Mouse (Mus musculus): Measurements from ENCODE around the gene Zfpl1.

The Zfpl1 gene

DNA sequence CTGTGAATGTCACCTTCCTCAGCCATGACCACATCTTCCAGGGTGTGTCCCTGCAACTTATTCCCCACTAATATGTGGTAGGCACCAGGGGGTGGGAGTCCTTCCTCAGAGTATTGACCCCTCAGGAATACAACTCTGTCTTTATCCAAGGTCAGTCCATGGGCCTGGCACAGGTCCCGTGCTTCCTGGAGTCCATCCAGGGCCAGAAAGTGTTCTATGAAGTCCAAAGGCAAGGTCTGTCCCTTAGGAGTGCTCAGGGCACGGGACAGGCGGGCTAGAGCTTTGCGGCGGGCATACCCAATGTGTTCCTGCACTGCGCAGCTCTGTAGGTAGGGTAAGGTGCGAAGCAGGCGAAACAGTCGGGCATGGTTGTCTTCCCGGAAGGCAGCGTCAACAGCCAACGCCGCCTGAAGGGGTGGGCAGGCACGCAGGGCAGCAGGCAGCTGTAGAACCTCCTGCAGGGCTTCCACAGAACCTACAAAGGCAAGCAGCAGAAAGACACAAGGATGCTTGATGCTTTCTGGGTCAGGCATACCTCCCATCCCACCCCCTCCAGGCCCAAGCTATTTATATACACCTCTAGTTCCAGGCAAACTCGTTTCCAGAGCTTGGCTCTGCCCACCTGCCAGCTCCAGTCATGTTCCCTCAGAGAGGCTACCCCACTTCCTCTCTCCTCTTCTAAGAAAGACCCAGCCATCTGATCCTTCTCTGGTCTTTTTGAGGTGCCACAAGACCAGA lies 31.5 kb upstream of the Zfpl1 start:
- no peaks in the 10 kb centered on the region for H3K27me3 ChIP-seq (ENCODE audit: control insufficient read depth, insufficient read depth, low read length, poor library complexity, severe bottlenecking)
- no peaks in the 10 kb centered on the region; the same call in 1 of the 2 replicates for H3K36me3 ChIP-seq (ENCODE audit: control insufficient read depth, insufficient read depth, low read length, poor library complexity, severe bottlenecking)

DNA sequence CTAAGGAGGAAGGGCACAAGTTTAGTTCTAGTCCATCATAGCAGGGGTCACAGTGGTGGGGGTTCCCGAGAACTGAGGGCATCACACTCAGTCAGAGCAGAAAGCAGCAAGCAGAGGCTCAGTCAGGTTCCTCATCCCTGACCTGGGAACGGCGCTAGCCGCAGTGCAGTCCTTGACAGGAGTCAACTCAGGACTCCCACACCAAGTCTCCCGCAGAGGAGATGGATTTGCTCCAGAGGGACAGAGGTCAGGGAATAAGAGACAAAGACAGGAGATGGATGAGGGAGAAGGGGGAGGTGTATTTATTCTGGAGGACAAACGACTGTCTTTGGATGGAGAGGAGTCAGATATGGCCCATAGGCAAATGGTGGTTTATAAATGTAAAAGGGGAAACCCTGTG lies 28.4 kb upstream of the Zfpl1 start:
- H3K36me3 ChIP-seq (ENCODE audit: control insufficient read depth, insufficient read depth, low read length, poor library complexity, severe bottlenecking), result no peaks in the 10 kb centered on the region; the same call in 1 of the 2 replicates
- no peak for DNase-seq (ENCODE audit: low read depth, low spot score)

More for the DNA sequence above, 31.5 kb upstream of the Zfpl1 start:
- DNase-seq (ENCODE audit: low read depth, low spot score), result no peak

DNA sequence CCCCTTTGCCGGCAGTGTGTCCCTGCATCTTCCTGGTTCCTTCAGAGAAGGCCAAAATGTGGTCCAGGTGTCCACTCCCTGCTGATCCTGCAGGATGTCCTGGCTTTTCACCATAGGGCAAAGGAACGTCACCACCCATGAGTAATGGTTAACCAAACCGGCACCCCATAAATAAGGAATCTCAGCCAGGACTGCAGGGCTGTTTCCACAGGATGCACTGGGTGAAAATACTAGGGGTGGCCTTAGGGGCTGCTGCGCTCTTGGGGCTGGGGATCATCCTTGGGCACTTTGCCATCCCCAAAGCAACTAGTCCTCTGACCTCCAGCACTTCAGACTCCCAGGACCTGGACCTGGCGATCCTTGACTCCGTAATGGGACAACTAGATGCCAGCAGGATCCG lies 20.8 kb upstream of the Zfpl1 start, which contains the start of gene Naaladl1:
TSS of gene Naaladl1 (plus strand) at position 197 of the 400 bp plus-strand sequence.
- H3K27me3 ChIP-seq (ENCODE audit: control insufficient read depth, insufficient read depth, low read length, poor library complexity, severe bottlenecking), result no peaks in the 10 kb centered on the region
- DNase-seq (ENCODE audit: low read depth, low spot score), result no peak
- H3K36me3 ChIP-seq (ENCODE audit: control insufficient read depth, insufficient read depth, low read length, poor library complexity, severe bottlenecking), result no peaks in the 10 kb centered on the region

More for the DNA sequence above, 28.4 kb upstream of the Zfpl1 start:
- H3K27me3 ChIP-seq (ENCODE audit: control insufficient read depth, insufficient read depth, low read length, poor library complexity, severe bottlenecking), result no peaks in the 10 kb centered on the region

DNA sequence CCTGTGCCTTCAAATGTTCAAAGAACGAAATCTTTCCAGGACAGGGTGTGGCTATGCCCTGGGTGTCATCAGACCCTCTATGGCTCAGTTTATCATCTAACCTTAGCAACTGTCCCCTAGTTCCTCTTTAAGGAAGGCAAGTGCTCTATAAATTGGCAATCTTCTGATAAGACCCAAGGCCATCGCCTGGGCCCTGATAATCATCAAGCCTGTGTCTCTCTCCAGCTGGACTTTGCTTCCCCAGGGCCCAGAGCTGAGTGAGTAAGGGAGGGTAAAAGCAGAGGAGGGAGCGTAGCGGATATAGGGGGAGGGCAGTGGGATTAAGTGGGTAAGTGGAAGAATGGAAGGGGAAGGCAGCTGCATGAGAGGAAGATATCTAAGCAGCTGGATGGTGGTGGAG lies 19.7 kb upstream of the Zfpl1 start:
- no peak for DNase-seq (ENCODE audit: low read depth, low spot score)
- Histone ChIP-seq H3K36me3 (ENCODE audit: control insufficient read depth, insufficient read depth, low read length, poor library complexity, severe bottlenecking) (no peaks in the 10 kb centered on the region), H3K27me3 (ENCODE audit: control insufficient read depth, insufficient read depth, low read length, poor library complexity, severe bottlenecking) (no peaks in the 10 kb centered on the region)

DNA sequence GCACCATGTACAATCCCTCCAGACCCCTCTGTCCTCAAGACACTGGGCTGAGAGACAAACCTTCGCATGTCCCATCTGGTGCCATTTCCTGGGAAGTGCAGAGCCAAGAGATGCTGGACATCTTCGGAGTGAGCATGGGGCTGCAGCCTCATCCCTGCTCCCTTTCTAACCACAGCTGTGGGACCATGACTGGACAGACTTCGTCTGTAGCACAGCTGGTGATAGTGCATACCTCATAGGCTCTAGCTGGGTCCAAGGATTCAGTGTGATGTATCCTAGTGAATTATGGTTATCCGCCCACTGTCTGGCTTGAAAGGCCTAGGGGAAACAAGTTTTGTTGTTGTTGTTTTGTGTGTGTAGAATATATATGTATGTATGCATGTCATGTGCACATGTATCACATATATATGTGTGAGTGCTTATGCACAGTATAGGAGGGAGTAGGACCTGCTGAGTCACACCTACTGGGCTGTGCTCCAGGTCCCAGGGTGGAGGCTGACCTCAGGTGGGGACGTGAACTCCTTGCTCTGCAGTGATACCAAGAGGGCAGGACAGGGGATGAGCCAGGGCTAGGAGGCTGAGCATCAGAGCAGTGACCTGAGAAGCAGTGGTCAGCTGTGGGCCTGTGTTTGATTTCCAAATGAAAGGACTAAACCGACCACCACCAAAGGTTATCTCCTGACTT lies 17.6 kb upstream of the Zfpl1 start:
- no peaks in the 10 kb centered on the region for H3K36me3 ChIP-seq (ENCODE audit: control insufficient read depth, insufficient read depth, low read length, poor library complexity, severe bottlenecking)
- H3K27me3 ChIP-seq (ENCODE audit: control insufficient read depth, insufficient read depth, low read length, poor library complexity, severe bottlenecking), result no peaks in the 10 kb centered on the region

DNA sequence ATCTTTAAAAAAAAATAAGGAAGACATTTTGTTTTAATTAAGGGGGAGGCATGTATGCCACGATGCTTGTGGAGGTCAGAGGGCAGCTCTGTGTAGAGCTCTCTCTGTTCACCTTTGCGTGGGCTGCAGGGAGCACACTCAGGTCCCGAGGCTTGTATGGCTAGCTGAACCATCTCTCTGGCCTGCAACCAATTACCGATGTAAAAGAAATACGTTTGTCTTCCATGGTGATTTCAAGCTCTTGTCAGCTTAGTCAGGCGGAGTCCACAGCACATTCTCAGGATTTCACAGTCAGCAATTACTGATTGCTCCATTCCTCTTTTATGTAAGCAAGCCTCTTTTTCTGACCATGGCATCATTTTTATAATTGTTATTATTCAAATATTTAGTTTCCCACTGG lies 16.4 kb upstream of the Zfpl1 start:
- no peaks in the 10 kb centered on the region for H3K36me3 ChIP-seq (ENCODE audit: control insufficient read depth, insufficient read depth, low read length, poor library complexity, severe bottlenecking)
- H3K27me3 ChIP-seq (ENCODE audit: control insufficient read depth, insufficient read depth, low read length, poor library complexity, severe bottlenecking), result no peaks in the 10 kb centered on the region
- no peak for DNase-seq (ENCODE audit: low read depth, low spot score)

More for the DNA sequence above, 17.6 kb upstream of the Zfpl1 start:
- no peak for DNase-seq (ENCODE audit: low read depth, low spot score)

DNA sequence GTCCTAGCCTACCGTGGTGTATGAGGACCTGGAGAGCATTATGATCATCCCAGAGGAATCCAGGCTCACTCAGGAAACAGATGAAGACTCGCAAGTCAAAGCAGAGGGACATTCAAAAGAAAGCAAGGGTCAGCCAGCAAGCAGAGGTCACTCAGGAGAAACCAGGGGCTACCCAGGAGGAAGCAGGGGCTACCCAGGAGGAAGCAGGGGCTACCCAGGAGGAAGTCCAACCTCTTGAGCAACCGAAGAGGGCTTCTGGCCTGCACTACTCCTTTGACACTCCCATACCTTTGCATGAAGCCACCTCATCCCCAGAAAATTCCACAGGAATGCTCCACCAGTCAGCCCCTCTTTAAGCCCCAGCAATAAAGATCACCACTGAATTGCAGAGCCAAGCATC lies 13.1 kb upstream of the Zfpl1 start:
- DNase-seq (ENCODE audit: low read depth, low spot score), result no peak
- Histone ChIP-seq H3K36me3 (ENCODE audit: control insufficient read depth, insufficient read depth, low read length, poor library complexity, severe bottlenecking) (no peaks in the 10 kb centered on the region), H3K27me3 (ENCODE audit: control insufficient read depth, insufficient read depth, low read length, poor library complexity, severe bottlenecking) (no peaks in the 10 kb centered on the region)

DNA sequence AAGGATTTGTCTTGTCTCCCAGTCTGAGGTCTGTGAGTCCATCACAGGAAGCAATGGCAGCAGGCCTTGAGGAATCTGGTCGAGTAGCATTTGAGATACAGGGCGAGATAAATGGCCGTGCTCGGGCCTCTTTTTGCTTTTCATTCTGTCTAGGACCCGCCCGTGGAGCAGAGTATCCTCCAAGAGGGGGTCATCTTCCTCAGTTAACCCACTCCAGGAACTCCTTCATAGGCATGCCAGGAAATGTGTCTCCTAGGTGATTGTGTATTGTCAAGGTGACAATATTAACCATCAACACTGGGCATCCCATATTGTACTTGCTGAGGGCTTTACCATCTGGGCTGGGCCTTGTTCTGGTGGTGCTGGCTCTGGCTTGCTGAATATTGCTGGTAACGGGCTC lies 9.4 kb upstream of the Zfpl1 start, which contains the start of gene AC131692.1:
TSS of gene AC131692.1 (plus strand) at position 301 of the 400 bp plus-strand sequence.
- H3K36me3 ChIP-seq (ENCODE audit: control insufficient read depth, insufficient read depth, low read length, poor library complexity, severe bottlenecking), result no peaks in the 10 kb centered on the region
- DNase-seq (ENCODE audit: low read depth, low spot score), result no peak

DNA sequence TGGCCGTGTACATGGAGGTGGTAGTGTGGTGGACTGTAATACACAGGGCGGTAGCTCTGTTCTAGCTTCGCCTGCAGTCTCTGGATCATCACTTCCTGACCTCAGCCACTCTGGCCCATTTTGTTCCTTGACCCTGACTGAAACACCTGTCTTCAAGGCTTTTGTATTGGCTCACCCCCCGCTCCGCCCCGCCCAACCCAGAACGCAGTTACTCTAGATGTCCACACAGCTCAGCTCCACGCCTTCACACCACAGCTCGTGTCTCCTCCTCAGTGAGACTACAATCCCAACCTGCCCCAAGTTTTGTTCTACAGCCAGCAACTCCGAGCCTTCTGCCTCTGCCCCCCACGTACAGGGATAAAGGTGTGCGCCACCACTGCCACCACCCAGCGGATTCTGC lies 4.1 kb upstream of the Zfpl1 start:
- no peak for DNase-seq (ENCODE audit: low read depth, low spot score)
- Histone ChIP-seq H3K36me3 (ENCODE audit: control insufficient read depth, insufficient read depth, low read length, poor library complexity, severe bottlenecking) (no peaks in the 10 kb centered on the region), H3K27me3 (ENCODE audit: control insufficient read depth, insufficient read depth, low read length, poor library complexity, severe bottlenecking) (no peaks in the 10 kb centered on the region)

More for the DNA sequence above, 9.4 kb upstream of the Zfpl1 start, which contains the start of gene AC131692.1:
- H3K27me3 ChIP-seq (ENCODE audit: control insufficient read depth, insufficient read depth, low read length, poor library complexity, severe bottlenecking), result no peaks in the 10 kb centered on the region

DNA sequence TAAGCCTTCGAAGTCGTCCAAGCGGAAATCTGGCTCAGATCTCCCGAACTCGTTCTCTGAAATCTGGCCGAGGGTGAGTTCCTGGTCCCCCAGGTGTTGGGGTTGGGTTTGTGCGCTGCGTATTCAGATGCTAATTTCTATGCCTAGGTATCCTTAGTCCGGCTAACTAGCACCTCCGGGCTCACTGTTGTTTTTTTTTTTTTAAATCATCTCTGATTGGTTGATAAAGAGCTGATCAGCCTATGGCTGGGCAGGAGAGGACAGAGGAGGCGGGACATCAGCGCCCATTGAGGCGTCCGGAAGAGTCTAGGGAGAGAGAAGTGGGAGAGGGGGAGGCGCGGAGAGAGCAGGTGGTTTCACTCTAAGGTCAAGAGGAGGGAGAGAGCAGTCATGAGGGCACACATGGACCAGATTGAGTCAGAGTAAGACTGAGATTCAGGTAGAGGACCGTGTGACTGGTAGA lies 692 bp upstream of the Zfpl1 start:
- H3K27me3 ChIP-seq (ENCODE audit: control insufficient read depth, insufficient read depth, low read length, poor library complexity, severe bottlenecking), result no peaks in the 10 kb centered on the region
- H3K36me3 ChIP-seq (ENCODE audit: control insufficient read depth, insufficient read depth, low read length, poor library complexity, severe bottlenecking), result peaks cover 2% of the 10 kb centered on the region; the same call in 1 of the 2 replicates
- DNase-seq (ENCODE audit: low read depth, low spot score), result peak; percentile 81

DNA sequence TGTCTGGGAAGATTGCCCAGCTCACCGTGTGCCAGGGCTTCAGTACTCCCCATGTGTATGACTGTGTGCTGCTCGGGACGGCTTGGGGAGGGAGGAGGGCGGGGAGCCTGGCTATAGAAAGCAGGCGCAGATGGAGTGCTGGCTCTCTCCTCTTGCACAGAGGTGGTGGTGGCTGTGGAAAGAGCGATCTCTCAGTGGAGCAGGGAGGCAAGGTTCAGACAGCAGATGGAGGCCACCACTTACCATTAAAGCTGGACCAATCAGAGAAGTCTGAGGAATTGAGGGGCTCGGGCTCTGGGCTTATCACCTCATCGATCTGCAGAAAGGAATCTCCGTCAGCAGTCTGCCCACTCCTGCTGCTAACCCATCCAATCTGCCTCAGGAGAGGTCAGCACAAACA lies 2.6 kb downstream of the Zfpl1 start, which contains the start of gene Gm28374:
TSS of gene Gm28374 (minus strand) at position 101 of the 400 bp plus-strand sequence.
- H3K36me3 ChIP-seq (ENCODE audit: control insufficient read depth, insufficient read depth, low read length, poor library complexity, severe bottlenecking), result peaks cover 2% of the 10 kb centered on the region; the same call in 1 of the 2 replicates
- DNase-seq (ENCODE audit: low read depth, low spot score), result no peak
- H3K27me3 ChIP-seq (ENCODE audit: control insufficient read depth, insufficient read depth, low read length, poor library complexity, severe bottlenecking), result no peaks in the 10 kb centered on the region

DNA sequence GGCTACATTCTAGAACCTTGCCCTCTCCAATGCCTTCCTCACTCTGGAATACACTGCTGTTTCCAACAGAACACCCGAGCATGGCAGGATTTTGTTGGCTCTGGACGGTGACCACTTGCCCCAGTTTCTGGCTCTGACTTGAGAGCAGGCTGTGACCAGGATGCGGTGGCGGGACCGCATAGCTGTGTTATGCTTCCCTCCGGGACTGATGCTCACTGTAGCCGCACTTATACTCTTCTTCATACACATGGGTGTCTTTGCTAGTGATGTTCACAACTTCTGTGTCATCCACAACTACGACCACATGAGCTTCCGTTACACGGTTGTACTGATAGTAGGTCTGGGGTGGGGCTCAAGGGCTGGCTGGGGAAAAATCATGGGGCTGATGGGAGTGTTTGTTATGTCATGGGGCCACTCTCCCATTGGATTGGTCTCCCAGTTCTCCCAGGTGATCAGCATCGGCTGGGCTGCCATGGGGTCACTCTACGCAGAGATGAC lies 4.7 kb downstream of the Zfpl1 start, which contains the start of gene Tmem262:
TSS of gene Tmem262 (plus strand) at position 51 of the 498 bp plus-strand sequence.
- H3K27me3 ChIP-seq (ENCODE audit: control insufficient read depth, insufficient read depth, low read length, poor library complexity, severe bottlenecking), result no peaks in the 10 kb centered on the region
- peaks cover 2% of the 10 kb centered on the region; the same call in 1 of the 2 replicates for H3K36me3 ChIP-seq (ENCODE audit: control insufficient read depth, insufficient read depth, low read length, poor library complexity, severe bottlenecking)
- no peak for DNase-seq (ENCODE audit: low read depth, low spot score)

DNA sequence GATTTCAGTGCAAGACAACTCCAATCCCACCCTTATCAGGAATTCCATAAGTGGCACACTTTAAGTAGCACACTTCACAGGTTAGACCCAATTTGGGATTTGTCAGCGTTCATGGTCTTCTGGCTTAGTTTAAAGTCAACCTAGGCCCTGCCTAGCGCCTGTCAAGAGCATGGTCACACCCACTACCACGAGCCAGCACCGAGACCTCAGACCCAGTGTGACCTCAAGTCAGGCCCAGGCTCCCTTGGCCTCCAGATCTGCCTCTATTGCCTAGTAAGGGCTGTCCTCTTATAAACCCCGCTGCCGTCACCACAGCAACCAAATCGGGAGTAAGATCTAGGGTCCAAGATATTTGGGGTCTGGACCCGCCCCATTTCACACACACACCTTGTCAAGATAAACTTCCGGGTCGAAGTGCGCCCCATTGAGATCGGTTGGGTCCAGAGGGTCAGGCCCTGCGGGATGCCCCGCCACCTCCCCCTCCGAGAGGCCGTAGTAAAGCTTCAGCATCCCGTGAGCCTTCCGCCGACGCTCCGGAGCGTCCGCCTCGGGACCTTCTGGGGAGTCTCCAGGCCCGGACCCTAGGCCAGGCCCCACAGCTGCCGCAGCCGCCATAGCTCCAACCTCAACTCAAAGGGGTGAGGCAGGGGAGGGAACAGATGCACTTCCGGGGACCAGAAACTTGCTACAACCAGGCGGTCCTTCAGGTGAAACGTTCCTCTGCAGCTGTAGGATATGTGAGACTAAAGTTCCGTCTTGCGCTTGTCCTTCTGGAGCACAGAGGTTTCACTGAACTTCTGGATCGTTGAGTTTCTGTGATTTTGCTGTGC lies 8.0 kb downstream of the Zfpl1 start, which contains the start of gene Vps51:
TSS of gene Vps51 (minus strand) at position 668 of the 830 bp plus-strand sequence.
- Histone ChIP-seq H3K36me3 (ENCODE audit: control insufficient read depth, insufficient read depth, low read length, poor library complexity, severe bottlenecking) (peaks cover 2% of the 10 kb centered on the region; the same call in 1 of the 2 replicates), H3K27me3 (ENCODE audit: control insufficient read depth, insufficient read depth, low read length, poor library complexity, severe bottlenecking) (no peaks in the 10 kb centered on the region)
- peak; percentile 93 for DNase-seq (ENCODE audit: low read depth, low spot score)

DNA sequence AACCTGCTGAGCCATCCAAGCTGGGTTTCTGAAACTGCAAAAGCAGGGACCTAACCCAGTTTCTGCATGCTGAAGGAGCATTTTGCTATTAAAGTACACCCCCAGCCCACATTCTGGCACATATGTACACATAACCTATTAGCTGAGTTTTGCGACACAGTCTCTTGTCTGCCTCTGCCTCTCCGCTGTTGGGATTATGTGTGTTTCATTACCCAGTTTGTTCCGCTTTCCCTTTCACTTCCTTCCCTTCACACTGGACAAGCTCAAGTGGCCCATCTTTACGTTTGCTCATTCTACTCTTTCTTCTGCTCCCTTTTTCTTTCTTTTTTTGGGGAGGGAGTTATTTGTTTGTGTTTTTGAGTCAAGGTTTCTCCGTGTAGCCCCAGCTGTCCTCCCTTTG lies 10.9 kb downstream of the Zfpl1 start:
- Histone ChIP-seq H3K36me3 (ENCODE audit: control insufficient read depth, insufficient read depth, low read length, poor library complexity, severe bottlenecking) (no peaks in the 10 kb centered on the region; the same call in 1 of the 2 replicates), H3K27me3 (ENCODE audit: control insufficient read depth, insufficient read depth, low read length, poor library complexity, severe bottlenecking) (no peaks in the 10 kb centered on the region)
- DNase-seq (ENCODE audit: low read depth, low spot score), result no peak
